Mouse (Mus musculus): ENCODE measurements around the gene Sohlh1. TPM values are rescaled to one million over a fixed set of nuclear protein-coding genes. Genes with fewer than 3 reads are reported as not detected.

The Sohlh1 gene
- total and polyA plus RNA-seq, 3 experiments: not detected

GRCm38 (mm10) chr2:25887226-25887625 lies 40.2 kb upstream of the Sohlh1 start:
- H3K9me3 ChIP-seq (replicated peaks; ENCODE audit: insufficient read depth, low read length): no peaks in the 10 kb centered on the region
- no peak overlapping the region for H3K4me3 ChIP-seq (ENCODE audit: control insufficient read depth in 1 of 2, insufficient read depth in 1 of 2, low read depth in 2 of 2, low read length in 2 of 2)
- no peaks in the 10 kb centered on the region for H3K36me3 ChIP-seq (ENCODE audit: control insufficient read depth in 1 of 2, insufficient read depth in 2 of 2, low read length in 2 of 2)
- no peak overlapping the region for H3K27ac ChIP-seq (ENCODE audit: control insufficient read depth, low read depth, low read length)
- H3K79me2 ChIP-seq (ENCODE audit: control insufficient read depth, insufficient read depth, low read length, poor library complexity): no peaks in the 10 kb centered on the region
- no peaks in the 10 kb centered on the region for H3K4me1 ChIP-seq (ENCODE audit: control insufficient read depth in 1 of 2, insufficient read depth in 2 of 2, low read length in 2 of 2)
- H3K27me3 ChIP-seq (ENCODE audit: control insufficient read depth in 1 of 2, insufficient read depth in 2 of 2, low read length in 2 of 2): no peaks in the 10 kb centered on the region
- DNase-seq (ENCODE audit: low read depth, low spot score): peak; percentile 4
- TF ChIP-seq CHD1 (IDR thresholded peaks at IDR 0.05; ENCODE audit: low read depth, low read length) (no peak), JUND (IDR thresholded peaks at IDR 0.05; ENCODE audit: low read depth, low read length) (no peak), MAFK (IDR thresholded peaks at IDR 0.05; ENCODE audit: borderline replicate concordance, low read depth, low read length) (no peak)
- no peak overlapping the region for H3K9ac ChIP-seq (ENCODE audit: control insufficient read depth, low read depth, low read length, poor library complexity, severe bottlenecking)

- no peak for DNase-seq (ENCODE audit: low read depth, low spot score)
- H3K36me3 ChIP-seq (ENCODE audit: control insufficient read depth in 1 of 2, insufficient read depth in 2 of 2, low read length in 2 of 2): no peaks in the 10 kb centered on the region
- H3K4me1 ChIP-seq (ENCODE audit: control insufficient read depth in 1 of 2, insufficient read depth in 2 of 2, low read length in 2 of 2): no peaks in the 10 kb centered on the region
- H3K27ac ChIP-seq (ENCODE audit: control insufficient read depth, low read depth, low read length): no peak overlapping the region
- no peaks in the 10 kb centered on the region for H3K79me2 ChIP-seq (ENCODE audit: control insufficient read depth, insufficient read depth, low read length, poor library complexity)
- H3K27me3 ChIP-seq (ENCODE audit: control insufficient read depth in 1 of 2, insufficient read depth in 2 of 2, low read length in 2 of 2): no peaks in the 10 kb centered on the region
- no peak overlapping the region for H3K4me3 ChIP-seq (ENCODE audit: control insufficient read depth in 1 of 2, insufficient read depth in 1 of 2, low read depth in 2 of 2, low read length in 2 of 2)
- no peaks in the 10 kb centered on the region for H3K9me3 ChIP-seq (replicated peaks; ENCODE audit: insufficient read depth, low read length)
- H3K9ac ChIP-seq (ENCODE audit: control insufficient read depth, low read depth, low read length, poor library complexity, severe bottlenecking): no peak overlapping the region
- TF ChIP-seq POLR2A (IDR thresholded peaks at IDR 0.05; ENCODE audit: control insufficient read depth in 1 of 2, insufficient read depth in 1 of 2, low read depth in 1 of 2, low read length in 2 of 2, poor library complexity in 1 of 2): no peak
Measured at GRCm38 (mm10) chr2:25884756-25885155, 37.7 kb upstream of the Sohlh1 start.

GRCm38 (mm10) chr2:25882276-25882675 lies 35.2 kb upstream of the Sohlh1 start:
- Histone ChIP-seq H3K36me3 (ENCODE audit: control insufficient read depth in 1 of 2, insufficient read depth in 2 of 2, low read length in 2 of 2) (no peaks in the 10 kb centered on the region), H3K9ac (ENCODE audit: control insufficient read depth, low read depth, low read length, poor library complexity, severe bottlenecking) (no peak overlapping the region), H3K4me1 (ENCODE audit: control insufficient read depth in 1 of 2, insufficient read depth in 2 of 2, low read length in 2 of 2) (no peaks in the 10 kb centered on the region), H3K4me3 (ENCODE audit: control insufficient read depth in 1 of 2, insufficient read depth in 1 of 2, low read depth in 2 of 2, low read length in 2 of 2) (no peak overlapping the region), H3K79me2 (ENCODE audit: control insufficient read depth, insufficient read depth, low read length, poor library complexity) (no peaks in the 10 kb centered on the region), H3K27me3 (ENCODE audit: control insufficient read depth in 1 of 2, insufficient read depth in 2 of 2, low read length in 2 of 2) (no peaks in the 10 kb centered on the region), H3K27ac (ENCODE audit: control insufficient read depth, low read depth, low read length) (no peak overlapping the region), H3K9me3 (replicated peaks; ENCODE audit: insufficient read depth, low read length) (no peaks in the 10 kb centered on the region)
- no peak for DNase-seq (ENCODE audit: low read depth, low spot score)
- TF ChIP-seq CHD2 (IDR thresholded peaks at IDR 0.05; ENCODE audit: low read length): no peak
- TF ChIP-seq MEF2A (IDR thresholded peaks at IDR 0.05; ENCODE audit: extremely low read depth, insufficient replicate concordance, low read depth, low read length, poor library complexity, severe bottlenecking): no peak
- no peak for TF ChIP-seq GATA1 (IDR thresholded peaks at IDR 0.05; ENCODE audit: low read depth, low read length)
- TF ChIP-seq ZC3H11A (IDR thresholded peaks at IDR 0.05; ENCODE audit: low read depth, low read length): no peak
- no peak for TF ChIP-seq SIN3A (IDR thresholded peaks at IDR 0.05; ENCODE audit: low read length)
- no peak for TF ChIP-seq MXI1 (IDR thresholded peaks at IDR 0.05; ENCODE audit: low read depth, low read length)
- no peak for TF ChIP-seq USF1 (IDR thresholded peaks at IDR 0.05; ENCODE audit: low read depth, low read length)
- no peak for TF ChIP-seq BHLHE40 (IDR thresholded peaks at IDR 0.05; ENCODE audit: borderline replicate concordance, low read depth, low read length)
- no peak for TF ChIP-seq TCF12 (IDR thresholded peaks at IDR 0.05; ENCODE audit: low read depth, low read length)
- TF ChIP-seq NELFE (IDR thresholded peaks at IDR 0.05; ENCODE audit: low read depth, low read length): no peak
- no peak for TF ChIP-seq CHD1 (IDR thresholded peaks at IDR 0.05; ENCODE audit: low read depth, low read length)
- TF ChIP-seq EP300 (IDR thresholded peaks at IDR 0.05; ENCODE audit: low read depth in 1 of 2, low read length in 2 of 2): no peak
- no peak for TF ChIP-seq USF2 (IDR thresholded peaks at IDR 0.05; ENCODE audit: borderline replicate concordance in 1 of 2, insufficient read depth in 1 of 2, low read depth in 1 of 2, low read length in 2 of 2)
- TF ChIP-seq UBTF (IDR thresholded peaks at IDR 0.05; ENCODE audit: borderline replicate concordance, insufficient read depth, low read depth, low read length): no peak
- no peak for TF ChIP-seq GABPA (IDR thresholded peaks at IDR 0.05; ENCODE audit: low read depth, low read length)
- TF ChIP-seq MAZ (IDR thresholded peaks at IDR 0.05; ENCODE audit: low read depth, low read length): no peak
- TF ChIP-seq ZKSCAN1 (IDR thresholded peaks at IDR 0.05; ENCODE audit: low read depth, low read length): no peak

Data from MEL (cell line).